Mouse (Mus musculus): ENCODE measurements around the gene Cramp1l. TPM values are rescaled to one million over a fixed set of nuclear protein-coding genes. Genes with fewer than 3 reads are reported as not detected.
"Not testable (repeated sequence)": the region's sequence is repeated elsewhere in the genome, so short reads cannot be mapped to it uniquely, and the experiment has no call there.

Gene Cramp1l
- total and polyA plus RNA-seq, 3 experiments = 8.6 to 39.5 (median 14.9) TPM

- H3K36me3 ChIP-seq (replicated peaks) = peaks cover 73% of the 10 kb centered on the region
- ATAC-seq (ENCODE audit: extremely low read depth, insufficient number of reproducible peaks, low FRiP score, poor library complexity, severe bottlenecking) = no peak
Observed at GRCm38 (mm10) chr17:24943036-24943435, 72.6 kb downstream of the Cramp1l start.

GRCm38 (mm10) chr17:24942453-24942852 is 73.1 kb downstream of the Cramp1l start:
- H3K36me3 ChIP-seq (replicated peaks) = peaks cover 73% of the 10 kb centered on the region
- DNase-seq (ENCODE audit: low spot score) = not testable (repeated sequence)

More at GRCm38 (mm10) chr17:24943036-24943435, 72.6 kb downstream of the Cramp1l start:
- TF ChIP-seq POLR2AphosphoS5 (IDR thresholded peaks at IDR 0.05; ENCODE audit: insufficient replicate concordance, low read depth, low read length) (no peak), TAL1 (conservative IDR thresholded peaks at IDR 0.05; ENCODE audit: low read depth, low read length) (no peak), CTCF (IDR thresholded peaks at IDR 0.05; ENCODE audit: low read depth, low read length) (no peak), GATA2 (IDR thresholded peaks at IDR 0.05; ENCODE audit: borderline replicate concordance, low read depth, low read length) (no peak), GATA1 (IDR thresholded peaks at IDR 0.05; ENCODE audit: borderline replicate concordance, low read length) (no peak)
- Histone ChIP-seq H3K4me3 (ENCODE audit: low read depth, low read length) (no peak overlapping the region), H3K27me3 (ENCODE audit: insufficient read depth, low read length) (no peaks in the 10 kb centered on the region), H3K9me3 (replicated peaks) (no peaks in the 10 kb centered on the region), H3K4me1 (ENCODE audit: insufficient read depth, low read depth, low read length) (peaks cover 4% of the 10 kb centered on the region; the same call in 1 of the 2 replicates)
- DNase-seq (ENCODE audit: low spot score) = no peak

DNA sequence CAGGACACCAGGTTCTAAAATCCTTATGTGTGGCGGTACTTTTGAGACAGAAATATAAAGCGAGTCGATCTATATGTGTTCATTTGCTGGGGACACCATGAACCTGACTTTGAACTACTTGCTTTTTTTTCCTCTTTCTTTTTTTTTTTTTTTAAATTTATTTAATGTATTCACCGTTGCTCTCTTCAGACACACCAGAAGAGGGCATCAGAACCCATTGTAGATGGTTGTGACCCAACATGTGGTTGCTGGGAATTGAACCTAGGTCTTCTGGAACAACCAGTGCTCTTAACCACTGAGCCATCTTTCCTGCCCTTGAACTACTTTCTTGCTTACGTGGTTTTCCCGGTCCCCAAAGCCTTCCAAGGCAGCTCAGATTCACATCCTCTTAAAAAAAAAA is 78.3 kb downstream of the Cramp1l start:
- Histone ChIP-seq H3K9me3 (replicated peaks) (no peaks in the 10 kb centered on the region), H3K4me3 (ENCODE audit: low read depth, low read length) (peak overlapping the region; percentile 90), H3K27me3 (ENCODE audit: insufficient read depth, low read length) (no peaks in the 10 kb centered on the region), H3K4me1 (ENCODE audit: insufficient read depth, low read depth, low read length) (peaks cover 43% of the 10 kb centered on the region), H3K36me3 (replicated peaks) (peaks cover 55% of the 10 kb centered on the region)
- no peak for TF ChIP-seq TAL1 (conservative IDR thresholded peaks at IDR 0.05; ENCODE audit: low read depth, low read length)
- no peak for TF ChIP-seq GATA1 (IDR thresholded peaks at IDR 0.05; ENCODE audit: borderline replicate concordance, low read length)
- no peak for TF ChIP-seq POLR2AphosphoS5 (IDR thresholded peaks at IDR 0.05; ENCODE audit: insufficient replicate concordance, low read depth, low read length)
- TF ChIP-seq CTCF (IDR thresholded peaks at IDR 0.05; ENCODE audit: low read depth, low read length) = no peak
- ATAC-seq (ENCODE audit: extremely low read depth, insufficient number of reproducible peaks, low FRiP score, poor library complexity, severe bottlenecking) (no peak), DNase-seq (ENCODE audit: low spot score) (no peak)

More at GRCm38 (mm10) chr17:24942453-24942852, 73.1 kb downstream of the Cramp1l start:
- H3K4me3 ChIP-seq (ENCODE audit: low read depth, low read length); H3K4me1 ChIP-seq (ENCODE audit: insufficient read depth, low read depth, low read length); H3K9me3 ChIP-seq (replicated peaks); H3K27me3 ChIP-seq (ENCODE audit: insufficient read depth, low read length); ATAC-seq (ENCODE audit: extremely low read depth, insufficient number of reproducible peaks, low FRiP score, poor library complexity, severe bottlenecking): not testable (repeated sequence)

- DNase-seq (ENCODE audit: low spot score) (peak; percentile 86), ATAC-seq (ENCODE audit: extremely low read depth, insufficient number of reproducible peaks, low FRiP score, poor library complexity, severe bottlenecking) (peak; percentile 94)
- Histone ChIP-seq H3K4me1 (ENCODE audit: insufficient read depth, low read depth, low read length) (peaks cover 43% of the 10 kb centered on the region), H3K4me3 (ENCODE audit: low read depth, low read length) (peak within 1 kb of the TSS; percentile 90), H3K27me3 (ENCODE audit: insufficient read depth, low read length) (no peaks in the 10 kb centered on the region), H3K36me3 (replicated peaks) (peaks cover 57% of the 10 kb centered on the region), H3K9me3 (replicated peaks) (no peaks in the 10 kb centered on the region)
- TF ChIP-seq GATA1 (IDR thresholded peaks at IDR 0.05; ENCODE audit: borderline replicate concordance, low read length) = no peak
- TF ChIP-seq POLR2AphosphoS5 (IDR thresholded peaks at IDR 0.05; ENCODE audit: insufficient replicate concordance, low read depth, low read length) = 0 out of 2 replicates have a peak, but pooled peaks have one; percentile 68
Observed at GRCm38 (mm10) chr17:24936259-24937237, 79.0 kb downstream of the Cramp1l start, which contains the start of gene Mapk8ip3. Gene Mapk8ip3, minus strand, starts transcription at chr17:24936977.

GRCm38 (mm10) chr17:24935666-24936065 is 79.9 kb downstream of the Cramp1l start:
- no peak for ATAC-seq (ENCODE audit: extremely low read depth, insufficient number of reproducible peaks, low FRiP score, poor library complexity, severe bottlenecking)
- no peak for DNase-seq (ENCODE audit: low spot score)
- Histone ChIP-seq H3K4me1 (ENCODE audit: insufficient read depth, low read depth, low read length) (peaks cover 39% of the 10 kb centered on the region), H3K9me3 (replicated peaks) (no peaks in the 10 kb centered on the region), H3K27me3 (ENCODE audit: insufficient read depth, low read length) (no peaks in the 10 kb centered on the region), H3K4me3 (ENCODE audit: low read depth, low read length) (peak overlapping the region; percentile 90), H3K36me3 (replicated peaks) (peaks cover 54% of the 10 kb centered on the region)
- no peak for TF ChIP-seq GATA2 (IDR thresholded peaks at IDR 0.05; ENCODE audit: borderline replicate concordance, low read depth, low read length)
- TF ChIP-seq TAL1 (conservative IDR thresholded peaks at IDR 0.05; ENCODE audit: low read depth, low read length) = no peak

DNA sequence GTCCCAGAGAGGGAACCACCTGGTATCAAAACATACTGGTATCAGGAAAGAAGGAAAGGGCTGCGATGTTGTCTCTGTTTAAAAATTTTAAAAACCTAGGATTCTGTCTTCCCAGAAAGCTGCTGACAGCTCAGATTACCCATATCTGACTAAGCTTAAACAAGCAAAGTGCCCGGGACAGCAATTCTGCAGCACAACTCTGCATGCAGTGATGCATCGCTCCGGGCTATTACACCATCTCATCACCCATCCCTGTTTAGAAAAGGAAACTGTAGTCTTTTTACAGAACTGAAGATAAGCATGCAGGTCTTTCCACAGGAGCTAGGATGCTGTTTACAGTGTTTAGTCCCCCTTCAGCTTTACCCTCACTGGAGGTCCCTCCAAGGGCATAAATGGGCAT is 80.7 kb downstream of the Cramp1l start:
- DNase-seq (ENCODE audit: low spot score) = no peak
- Histone ChIP-seq H3K4me1 (ENCODE audit: insufficient read depth, low read depth, low read length) (peaks cover 39% of the 10 kb centered on the region), H3K9me3 (replicated peaks) (no peaks in the 10 kb centered on the region), H3K36me3 (replicated peaks) (peaks cover 52% of the 10 kb centered on the region), H3K27me3 (ENCODE audit: insufficient read depth, low read length) (no peaks in the 10 kb centered on the region), H3K4me3 (ENCODE audit: low read depth, low read length) (peak overlapping the region; percentile 90; the same call in 1 of the 2 replicates)
- no peak for TF ChIP-seq GATA1 (IDR thresholded peaks at IDR 0.05; ENCODE audit: borderline replicate concordance, low read length)
- TF ChIP-seq POLR2AphosphoS5 (IDR thresholded peaks at IDR 0.05; ENCODE audit: insufficient replicate concordance, low read depth, low read length) = no peak
- ATAC-seq (ENCODE audit: extremely low read depth, insufficient number of reproducible peaks, low FRiP score, poor library complexity, severe bottlenecking) = no peak

Measured in G1E (cell line).